Mouse (Mus musculus) kidney, postnatal 4 days (tissue): ENCODE results near the gene Dnajb8.

ENCODE experiments used
- DNase-seq, 2 experiments: peaks; one replicate each; pipeline ENCODE4 v3.0.0; 2021; ENCODE audit warnings: mixed read lengths in 2 of 2

Gene Dnajb8

GRCm38 (mm10) chr6:88199718-88200692 is 22.1 kb upstream of the Dnajb8 start:
- DNase-seq = peak in 1 of 2 experiments; percentile 31

DNA sequence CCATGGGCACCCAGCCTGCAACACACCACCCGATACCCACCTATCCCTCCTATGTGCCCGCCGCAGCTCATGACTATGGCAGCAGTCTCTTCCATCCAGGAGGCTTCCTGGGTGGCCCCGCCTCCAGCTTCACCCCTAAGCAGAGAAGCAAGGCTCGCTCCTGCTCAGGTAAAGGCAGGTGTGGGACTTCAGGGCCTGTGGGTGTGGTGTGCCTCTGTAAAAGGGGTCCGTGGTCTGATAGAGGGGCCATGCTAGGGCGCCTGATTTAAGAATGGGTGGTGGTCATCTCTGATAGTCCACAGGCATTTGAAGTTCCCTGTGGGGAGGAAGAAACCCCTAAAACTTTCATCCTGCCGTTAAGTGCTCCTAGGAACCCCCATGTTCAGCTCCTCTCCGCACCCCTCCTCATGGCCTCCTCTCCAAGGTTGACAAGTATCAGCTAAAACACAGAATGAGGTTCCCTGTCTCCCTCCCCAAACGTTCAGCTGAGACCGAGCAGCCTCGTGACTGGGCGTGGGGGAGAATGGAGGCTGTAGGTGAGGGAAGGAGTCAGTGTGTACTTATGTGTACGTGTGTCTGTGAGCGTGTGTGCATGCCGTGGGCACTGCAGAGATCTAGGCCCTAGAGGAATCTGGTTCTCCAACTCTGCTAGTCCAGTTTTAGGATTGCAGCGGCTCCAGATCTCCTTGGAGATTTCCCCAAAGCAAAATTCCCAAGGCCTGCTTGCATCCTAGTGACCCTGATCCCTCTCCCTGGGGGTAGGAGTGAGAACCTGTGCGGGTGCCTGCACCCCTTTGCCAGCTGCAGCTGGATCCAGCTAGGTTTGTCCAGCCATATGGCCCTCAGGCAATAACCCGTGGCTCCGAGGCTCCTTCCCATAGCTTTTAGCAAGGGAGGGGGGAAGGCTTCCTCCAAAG is 21.1 kb upstream of the Dnajb8 start:
- DNase-seq = peak; percentile 24 to 25

- DNase-seq = peak; percentile 35 to 36
Measured at GRCm38 (mm10) chr6:88201926-88202700, 20.0 kb upstream of the Dnajb8 start.

DNA sequence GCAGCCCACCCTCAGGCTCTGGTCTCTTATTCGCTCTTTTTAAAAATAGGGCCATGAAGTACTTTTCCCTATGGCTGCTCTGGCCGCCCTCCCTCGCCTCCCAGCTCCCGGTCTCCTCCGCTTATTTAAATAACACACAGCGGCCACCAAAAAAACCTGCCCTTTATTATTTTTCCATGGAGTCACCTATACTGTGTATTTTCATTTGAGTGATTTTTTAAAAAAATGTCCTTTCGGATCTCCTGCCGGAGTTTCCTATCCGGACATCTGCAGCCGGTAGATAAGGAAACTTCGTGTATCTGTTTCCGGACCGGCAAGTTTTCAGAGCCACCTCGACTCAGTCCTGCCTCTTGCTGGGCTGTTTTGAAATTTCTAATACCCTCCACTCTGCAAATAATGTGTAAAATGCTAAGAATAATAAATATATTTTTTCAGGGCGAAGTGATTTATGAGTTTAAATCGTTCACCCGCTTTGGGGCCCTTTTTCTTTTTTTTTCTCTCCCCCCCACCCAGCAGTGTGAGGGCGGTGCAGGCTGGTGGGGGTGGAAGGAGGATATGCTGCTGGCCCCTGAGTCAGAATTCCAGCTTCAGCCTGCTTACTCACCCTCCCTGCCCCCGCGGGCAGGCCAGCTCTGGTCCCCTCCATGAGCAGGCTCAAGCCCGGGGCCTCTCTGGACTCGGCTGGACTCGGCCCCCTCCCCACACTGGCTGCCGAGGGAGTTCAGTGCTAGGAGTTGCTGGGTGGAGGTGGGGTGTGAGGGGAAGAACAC is 19.0 kb upstream of the Dnajb8 start:
- peak; percentile 49 to 65 for DNase-seq

- peak in 1 of 2 experiments; percentile 24 for DNase-seq
Measured at GRCm38 (mm10) chr6:88203791-88204405, 18.2 kb upstream of the Dnajb8 start.

- DNase-seq = peak; percentile 24 to 43
Measured at GRCm38 (mm10) chr6:88204531-88205385, 17.3 kb upstream of the Dnajb8 start.

DNA sequence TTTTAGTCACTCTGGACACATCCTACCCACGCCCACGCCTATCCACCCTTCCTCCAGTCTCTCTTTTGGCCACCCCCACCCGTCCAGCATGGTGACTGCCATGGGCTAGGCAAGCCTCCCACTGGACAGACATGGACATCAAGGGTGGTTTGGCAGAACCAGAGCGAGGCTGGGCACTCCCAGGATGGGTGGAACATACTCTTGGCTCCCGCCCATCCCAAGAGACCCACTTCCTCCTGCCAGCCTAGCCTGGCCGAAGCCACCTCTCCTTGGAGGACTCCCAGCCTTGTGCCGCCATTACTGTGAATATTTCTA is 16.7 kb upstream of the Dnajb8 start:
- peak; percentile 26 to 44 for DNase-seq

DNA sequence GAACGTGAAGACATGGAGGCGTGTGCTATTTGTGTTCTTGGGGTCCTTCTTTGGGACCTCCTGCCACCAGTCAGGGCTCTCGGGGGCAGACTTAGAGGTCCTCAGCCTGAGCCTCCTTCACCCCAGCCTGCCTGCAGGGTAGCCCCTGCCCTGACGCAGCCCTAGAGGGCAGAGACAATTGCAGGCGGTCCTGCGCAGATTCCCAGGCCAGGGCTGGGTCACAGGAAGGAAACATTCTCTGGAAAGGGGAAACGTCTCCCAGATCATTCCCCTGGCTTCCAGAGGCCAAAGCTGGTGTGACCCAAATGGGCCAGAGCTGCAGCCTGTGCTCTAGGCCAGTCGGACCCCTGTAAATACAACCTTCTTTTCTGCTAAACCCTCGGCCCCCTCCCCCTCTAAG is 16.1 kb upstream of the Dnajb8 start:
- peak; percentile 34 to 59 for DNase-seq

- no peak for DNase-seq
Measured at GRCm38 (mm10) chr6:88206566-88206965, 15.5 kb upstream of the Dnajb8 start.

- no peak for DNase-seq
Measured at GRCm38 (mm10) chr6:88207403-88208033, 14.6 kb upstream of the Dnajb8 start.

GRCm38 (mm10) chr6:88208321-88208720 is 13.7 kb upstream of the Dnajb8 start:
- no peak for DNase-seq

DNA sequence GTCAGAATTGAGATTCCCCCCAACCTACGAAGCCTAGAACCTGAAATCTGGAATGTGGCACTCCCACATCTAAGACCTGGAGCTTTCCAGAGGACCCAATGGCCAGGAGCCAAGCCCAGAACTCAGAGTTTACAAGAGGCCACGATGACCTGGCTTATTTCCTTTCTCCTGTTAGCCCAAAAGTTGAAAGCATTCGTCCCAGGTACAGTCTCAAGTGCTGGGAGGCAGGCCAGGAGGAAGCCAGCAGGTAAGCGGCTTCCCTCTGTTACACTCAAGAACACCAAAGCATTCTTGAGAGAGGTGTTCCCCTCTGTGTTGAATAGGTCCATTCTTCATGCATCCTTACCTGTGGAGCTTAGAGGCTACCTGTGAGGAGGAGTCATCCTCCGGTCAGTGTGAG is 12.6 kb upstream of the Dnajb8 start:
- DNase-seq = no peak

GRCm38 (mm10) chr6:88210182-88210581 is 11.9 kb upstream of the Dnajb8 start:
- DNase-seq = no peak

DNA sequence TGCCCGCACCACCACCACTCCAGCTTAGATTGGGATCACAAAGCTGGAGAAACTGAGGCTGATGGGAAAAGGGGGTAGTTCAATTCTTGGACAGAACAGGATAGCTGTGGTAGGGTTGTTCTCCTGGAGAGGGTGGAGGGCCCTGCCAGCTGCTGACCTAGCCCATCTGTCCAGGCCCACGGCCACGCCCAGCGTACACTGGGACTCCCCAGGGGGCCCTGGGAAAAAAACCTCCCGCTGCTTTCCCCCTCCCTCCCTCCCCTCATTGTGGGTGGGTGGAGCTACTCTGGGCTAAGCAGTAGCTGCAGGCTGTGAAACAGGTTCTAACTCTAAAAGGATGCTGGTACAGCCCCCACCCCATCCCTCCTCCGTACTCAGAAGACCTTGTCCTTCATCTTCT is 6.3 kb upstream of the Dnajb8 start:
- DNase-seq = no peak

DNA sequence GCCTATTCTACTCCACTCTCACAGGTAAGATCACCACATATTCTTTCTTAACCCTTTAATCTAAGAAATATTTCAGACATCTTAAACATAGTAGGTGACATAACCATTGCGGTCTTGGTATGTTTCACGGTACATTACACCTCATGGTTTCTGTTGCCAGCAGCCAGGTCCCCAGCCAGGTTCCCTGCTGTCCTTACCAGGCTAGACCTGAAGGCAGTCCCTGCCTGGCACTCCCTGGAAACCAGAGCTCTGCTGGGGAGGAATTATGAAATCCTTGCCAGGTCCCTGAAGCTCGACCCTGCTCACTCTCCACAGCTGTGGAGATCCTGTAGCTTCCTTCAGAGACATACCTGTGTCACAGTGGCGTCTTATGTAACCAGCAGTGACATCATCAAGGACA is 5.9 kb upstream of the Dnajb8 start:
- no peak for DNase-seq

- DNase-seq = no peak
Measured at GRCm38 (mm10) chr6:88219094-88219493, 3.0 kb upstream of the Dnajb8 start.

DNA sequence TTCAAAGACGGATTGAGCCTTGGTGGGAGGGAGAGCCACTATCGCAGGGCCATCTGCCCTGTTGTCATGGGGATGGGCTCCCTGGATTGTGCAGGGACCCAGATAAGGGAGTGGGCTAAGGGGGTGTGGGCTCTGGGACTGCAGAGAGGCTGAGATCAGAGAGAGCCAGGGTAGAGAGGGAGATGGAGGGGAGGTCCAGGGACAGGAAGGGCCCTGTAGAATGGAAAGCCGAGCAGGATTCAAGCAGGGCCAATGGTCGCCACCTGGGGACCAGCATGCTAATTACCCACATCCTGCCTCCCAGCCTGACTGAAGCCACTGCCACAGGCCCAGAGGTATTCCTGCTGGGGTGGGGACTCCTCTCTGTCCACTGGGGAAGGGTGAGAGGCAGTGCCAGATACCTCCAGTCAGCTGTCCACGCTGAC is 4.5 kb downstream of the Dnajb8 start:
- peak in 1 of 2 experiments; percentile 28 for DNase-seq

DNA sequence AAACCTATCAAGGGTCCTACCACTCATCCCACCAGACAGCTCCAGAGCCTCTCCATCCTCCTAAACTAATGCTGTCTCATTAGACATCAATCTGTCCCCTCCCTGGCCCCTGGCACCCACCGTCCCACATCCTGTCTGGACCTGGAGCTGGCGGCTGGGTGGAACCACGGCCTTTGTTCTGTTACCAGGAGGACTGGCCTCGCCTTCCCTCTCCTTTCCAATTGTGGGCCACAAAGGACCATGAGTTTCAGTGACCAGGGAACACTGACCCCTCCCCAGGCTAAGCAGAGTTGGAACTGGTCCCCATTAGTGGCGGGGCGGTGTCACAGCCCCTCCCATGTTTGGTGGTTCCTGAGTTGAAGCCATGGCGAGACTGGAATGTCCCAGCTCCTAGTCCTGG is 5.5 kb downstream of the Dnajb8 start:
- no peak for DNase-seq

DNA sequence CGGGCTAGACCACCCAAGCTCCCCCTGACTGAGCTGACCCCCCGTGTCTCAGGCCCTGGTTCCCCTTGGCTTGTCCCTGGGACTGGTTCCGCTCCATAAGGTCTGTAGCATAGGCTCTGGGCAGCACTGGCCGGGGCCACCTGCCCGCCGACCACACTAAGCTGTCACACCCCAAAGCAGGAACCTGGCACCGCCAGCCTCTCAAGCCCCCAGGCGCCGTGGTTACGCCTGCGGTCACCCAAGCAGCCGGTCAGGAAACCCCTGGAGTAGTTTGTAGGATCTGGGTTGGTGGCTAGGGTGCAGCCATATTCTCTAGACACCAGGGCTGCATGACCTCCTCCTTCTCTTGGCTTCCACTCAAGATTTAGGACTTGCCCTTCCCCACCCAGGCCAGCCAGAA is 7.2 kb downstream of the Dnajb8 start:
- no peak for DNase-seq

DNA sequence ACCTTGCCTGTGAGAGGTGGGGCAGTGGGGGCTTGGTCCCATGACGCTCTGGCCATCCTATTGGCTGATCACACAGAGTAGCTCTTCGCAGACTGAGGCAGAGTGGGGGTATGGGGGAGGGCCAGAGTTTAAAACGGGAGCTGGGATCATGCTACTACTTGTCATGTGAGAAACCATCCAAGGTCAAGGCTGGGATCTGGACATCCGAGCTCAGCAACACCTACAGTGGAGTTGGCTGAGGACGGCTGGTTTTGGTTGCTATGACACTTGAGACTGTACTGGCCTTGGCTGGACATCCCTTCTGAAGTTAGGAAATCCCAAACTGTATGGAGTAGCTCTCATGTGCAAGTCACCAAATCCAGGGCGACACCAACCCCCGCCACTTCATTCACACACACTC is 9.8 kb downstream of the Dnajb8 start:
- DNase-seq = no peak
